Mouse (Mus musculus): ENCODE measurements around the gene Hfe2. TPM values are rescaled to one million over a fixed set of nuclear protein-coding genes. Genes with fewer than 3 reads are reported as not detected.
"Not testable (repeated sequence)": the region's sequence is repeated elsewhere in the genome, so short reads cannot be mapped to it uniquely, and the experiment has no call there.

The Hfe2 gene
- total RNA-seq (2021) = under 1 TPM; 0.25 to 0.30 TPM
- long read RNA-seq = 0 reads

GRCm38 (mm10) chr3:96524914-96525313 is at the start of gene Hfe2:
Hfe2 (plus strand) TSS chr3:96525172.
- no peak for DNase-seq (ENCODE audit: low spot score in 2 of 2)

- no peak for DNase-seq (ENCODE audit: low spot score in 2 of 2)
Observed at GRCm38 (mm10) chr3:96477084-96477483, 47.9 kb upstream of the Hfe2 start.

- DNase-seq (ENCODE audit: low spot score in 2 of 2) = no peak
Observed at GRCm38 (mm10) chr3:96477558-96477957, 47.4 kb upstream of the Hfe2 start.

GRCm38 (mm10) chr3:96479249-96479648 is 45.7 kb upstream of the Hfe2 start:
- DNase-seq (ENCODE audit: low spot score in 2 of 2) = no peak

- no peak for DNase-seq (ENCODE audit: low spot score in 2 of 2)
Observed at GRCm38 (mm10) chr3:96480684-96481270, 44.2 kb upstream of the Hfe2 start.

- no peak for DNase-seq (ENCODE audit: low spot score in 2 of 2)
Observed at GRCm38 (mm10) chr3:96481856-96482255, 43.1 kb upstream of the Hfe2 start.

GRCm38 (mm10) chr3:96482451-96482850 is 42.5 kb upstream of the Hfe2 start:
- no peak for DNase-seq (ENCODE audit: low spot score in 2 of 2)

- not testable (repeated sequence) for DNase-seq (ENCODE audit: low spot score in 2 of 2)
Observed at GRCm38 (mm10) chr3:96483044-96483443, 41.9 kb upstream of the Hfe2 start.

GRCm38 (mm10) chr3:96483946-96484345 is 41.0 kb upstream of the Hfe2 start:
- no peak for DNase-seq (ENCODE audit: low spot score in 2 of 2)

- DNase-seq (ENCODE audit: low spot score in 2 of 2) = no peak
Observed at GRCm38 (mm10) chr3:96484921-96485320, 40.1 kb upstream of the Hfe2 start.

GRCm38 (mm10) chr3:96485361-96485760 is 39.6 kb upstream of the Hfe2 start:
- DNase-seq (ENCODE audit: low spot score in 2 of 2) = no peak

GRCm38 (mm10) chr3:96486064-96486827 is 38.7 kb upstream of the Hfe2 start:
- not testable (repeated sequence) for DNase-seq (ENCODE audit: low spot score in 2 of 2)

GRCm38 (mm10) chr3:96486828-96487559 is 38.0 kb upstream of the Hfe2 start:
- DNase-seq (ENCODE audit: low spot score in 2 of 2) = not testable (repeated sequence)

GRCm38 (mm10) chr3:96487596-96488289 is 37.2 kb upstream of the Hfe2 start:
- DNase-seq (ENCODE audit: low spot score in 2 of 2) = peak in 1 of 2 experiments; percentile 33

GRCm38 (mm10) chr3:96488290-96488906 is 36.6 kb upstream of the Hfe2 start:
- DNase-seq (ENCODE audit: low spot score in 2 of 2) = not testable (repeated sequence)

- not testable (repeated sequence) for DNase-seq (ENCODE audit: low spot score in 2 of 2)
Observed at GRCm38 (mm10) chr3:96488907-96489629, 35.9 kb upstream of the Hfe2 start.

GRCm38 (mm10) chr3:96489636-96490035 is 35.3 kb upstream of the Hfe2 start:
- DNase-seq (ENCODE audit: low spot score in 2 of 2) = not testable (repeated sequence)

- not testable (repeated sequence) for DNase-seq (ENCODE audit: low spot score in 2 of 2)
Observed at GRCm38 (mm10) chr3:96494456-96494855, 30.5 kb upstream of the Hfe2 start.

GRCm38 (mm10) chr3:96494912-96495311 is 30.1 kb upstream of the Hfe2 start:
- DNase-seq (ENCODE audit: low spot score in 2 of 2) = no peak

- DNase-seq (ENCODE audit: low spot score in 2 of 2) = no peak
Observed at GRCm38 (mm10) chr3:96495490-96496210, 29.3 kb upstream of the Hfe2 start.
